Mouse (Mus musculus): ENCODE data around the gene BC028528. TPM values are rescaled to one million over a fixed set of nuclear protein-coding genes. Genes with fewer than 3 reads are reported as not detected.
"Not testable (repeated sequence)": the region's sequence is repeated elsewhere in the genome, so short reads cannot be mapped to it uniquely, and the experiment has no call there.

BC028528 gene
- 5.6 and 6.5 TPM in 2 replicates for polyA plus RNA-seq (2012; rRNA removed)

DNA sequence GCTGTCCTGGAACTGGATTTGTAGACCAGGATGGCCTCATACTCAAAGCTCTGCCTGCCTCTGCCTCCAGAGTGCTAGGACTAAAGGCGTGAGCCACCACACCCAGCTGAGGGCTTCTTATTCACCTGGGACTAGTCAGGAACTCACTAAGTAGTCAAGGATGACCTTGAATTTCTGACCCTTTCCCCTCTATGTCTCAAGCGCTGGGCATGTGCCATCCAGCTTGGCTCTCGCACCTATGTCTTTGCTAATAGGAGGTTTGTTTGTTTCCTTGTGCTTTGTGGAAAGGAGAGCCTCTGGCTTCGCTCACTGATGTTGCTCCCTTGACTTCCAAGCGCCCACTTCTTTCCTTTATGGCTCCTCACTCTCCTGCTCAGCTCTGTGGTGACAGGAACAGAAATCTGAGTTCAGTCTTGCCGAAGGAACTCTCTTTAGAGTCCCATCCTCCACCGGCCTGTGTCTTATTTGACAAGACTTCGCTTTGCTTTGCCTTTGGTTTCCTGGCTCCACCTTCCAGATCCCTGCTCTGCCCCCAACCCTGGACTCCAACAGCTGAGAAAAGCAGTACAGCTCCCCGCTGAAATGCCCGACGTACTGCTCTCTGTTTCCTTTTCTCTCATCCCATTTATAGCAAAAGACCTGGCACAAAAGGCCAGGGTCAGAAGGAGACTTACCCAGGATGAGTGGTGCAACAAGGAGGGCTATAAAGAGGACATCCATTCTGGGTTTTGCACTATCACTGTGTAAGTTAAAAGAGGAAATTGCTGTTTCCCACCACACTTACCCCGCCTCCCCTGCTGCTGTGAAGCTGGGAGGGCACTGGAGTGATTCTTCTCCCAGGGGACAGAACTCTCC, at the start of gene BC028528:
TSS of gene BC028528 (minus strand) at position 795 of the 855 bp plus-strand sequence.
- DNase-seq (ENCODE audit: low read depth, low spot score): no peak
- 49% methylated on average over 12 of the region's 12 CpGs for WGBS

- DNase-seq (ENCODE audit: low read depth, low spot score): no peak
- 97% methylated on average over 15 of the region's 15 CpGs for WGBS
Observed at GRCm38 (mm10) chr3:95938835-95939234, 47.0 kb upstream of the BC028528 start.

- no peak for DNase-seq (ENCODE audit: low read depth, low spot score)
- WGBS: 99% methylated on average over 8 of the region's 8 CpGs
Observed at GRCm38 (mm10) chr3:95938217-95938616, 46.4 kb upstream of the BC028528 start.

GRCm38 (mm10) chr3:95934448-95934847, 42.6 kb upstream of the BC028528 start:
- 95% methylated on average over 1 of the region's 1 CpGs for WGBS
- no peak for DNase-seq (ENCODE audit: low read depth, low spot score)

DNA sequence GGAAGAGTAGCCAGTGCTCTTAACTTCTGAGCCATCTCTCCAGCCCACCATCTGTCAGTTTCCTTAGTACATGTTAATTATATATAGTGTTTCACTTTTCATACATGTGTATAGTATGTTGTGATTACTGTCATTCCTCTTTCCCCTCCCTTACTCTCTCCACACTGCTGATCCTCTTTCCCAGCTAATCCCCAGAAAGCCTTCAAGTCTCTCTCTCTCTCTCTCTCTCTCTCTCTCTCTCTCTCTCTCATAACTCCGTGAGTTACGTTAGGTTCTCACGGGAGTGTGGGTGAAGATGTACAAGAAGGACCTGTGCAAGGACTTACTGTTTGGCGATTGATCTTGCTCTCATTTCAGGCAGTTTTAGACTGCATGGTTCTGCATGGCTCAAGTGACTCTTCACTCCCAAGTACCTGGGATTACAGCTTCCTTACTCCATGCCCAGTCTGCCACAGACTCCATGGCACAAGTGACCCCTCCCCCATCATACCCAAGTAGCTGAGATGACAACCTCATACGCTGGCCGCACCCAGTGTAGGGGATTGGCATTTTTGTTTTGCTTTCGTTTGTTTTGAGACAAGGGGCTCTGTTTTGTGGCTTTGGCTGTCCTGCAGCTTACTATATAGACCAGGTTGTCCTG, 41.4 kb upstream of the BC028528 start:
- no peak for DNase-seq (ENCODE audit: low read depth, low spot score)
- WGBS: 90% methylated on average over 7 of the region's 7 CpGs

- WGBS: 85% methylated on average over 7 of the region's 7 CpGs
- no peak for DNase-seq (ENCODE audit: low read depth, low spot score)
Observed at GRCm38 (mm10) chr3:95932566-95932965, 40.8 kb upstream of the BC028528 start.

GRCm38 (mm10) chr3:95932157-95932556, 40.4 kb upstream of the BC028528 start:
- DNase-seq (ENCODE audit: low read depth, low spot score): no peak
- WGBS: 82% methylated on average over 1 of the region's 1 CpGs

GRCm38 (mm10) chr3:95931471-95931870, 39.7 kb upstream of the BC028528 start:
- WGBS: 96% methylated on average over 1 of the region's 1 CpGs
- DNase-seq (ENCODE audit: low read depth, low spot score): no peak

DNA sequence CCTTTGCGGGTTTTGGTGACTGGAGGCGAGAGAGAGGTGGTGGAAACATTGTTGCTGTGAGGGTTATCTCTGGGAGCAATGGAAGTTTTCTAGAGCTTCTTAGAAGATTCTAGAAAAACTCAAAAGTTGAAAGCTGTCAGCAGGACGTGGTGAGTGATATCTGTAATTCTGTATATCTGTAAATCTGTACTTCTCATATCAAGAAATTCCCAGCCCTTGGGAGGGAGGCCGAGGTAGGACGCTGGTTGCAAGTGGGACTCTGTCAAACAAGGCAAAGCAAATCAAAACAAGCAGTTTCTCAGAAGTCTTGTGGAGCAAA, 38.6 kb upstream of the BC028528 start:
- 1% methylated on average over 5 of the region's 5 CpGs for WGBS
- no peak for DNase-seq (ENCODE audit: low read depth, low spot score)

GRCm38 (mm10) chr3:95929581-95930470, 38.0 kb upstream of the BC028528 start:
- WGBS: 1% methylated on average over 105 of the region's 105 CpGs

DNA sequence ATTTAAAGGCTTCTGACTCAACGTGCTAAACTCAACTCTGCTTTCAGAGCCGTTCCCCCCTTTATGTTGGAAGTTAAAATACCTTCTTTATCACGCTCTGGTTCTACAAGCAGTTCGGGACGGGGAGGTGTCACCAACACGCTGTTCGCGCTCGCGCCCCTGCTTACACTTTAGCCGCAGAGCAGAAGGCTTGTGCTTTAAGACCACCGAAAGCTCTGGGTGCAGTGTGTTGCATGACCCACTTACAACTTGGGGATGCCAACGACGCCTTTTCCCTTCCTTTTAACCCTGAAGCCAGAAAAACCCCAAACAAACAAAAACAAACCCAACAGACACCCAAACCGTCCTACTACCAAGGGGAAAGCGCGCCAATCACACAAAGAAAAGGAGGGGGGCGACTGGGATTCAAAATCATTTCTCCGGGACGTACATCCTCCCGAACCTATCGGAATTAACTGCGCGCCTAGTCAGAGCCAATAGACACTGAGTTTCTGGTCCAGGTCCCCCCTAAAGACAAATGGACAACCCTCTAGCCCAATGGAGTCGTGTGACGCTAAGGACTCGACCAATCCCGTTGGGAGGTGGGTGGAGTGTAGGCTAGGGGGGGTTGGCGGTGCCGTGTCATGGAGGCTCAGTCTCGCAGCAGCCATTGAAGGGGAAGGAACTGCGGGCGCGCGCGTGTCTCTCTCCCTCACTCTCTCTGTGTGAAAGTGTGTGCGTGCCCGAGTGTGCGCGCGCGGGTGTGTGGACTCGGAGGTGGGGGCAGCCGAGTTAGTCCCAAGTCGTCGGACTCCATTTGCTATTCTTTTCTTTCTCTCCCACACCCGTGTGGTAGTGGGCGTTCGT, 37.1 kb upstream of the BC028528 start, which contains the start of gene Anp32e:
TSS of gene Anp32e (plus strand) at position 589 of the 846 bp plus-strand sequence.
- under 1% methylated on average over 49 of the region's 49 CpGs for WGBS
- DNase-seq (ENCODE audit: low read depth, low spot score): peak; percentile 100

More at GRCm38 (mm10) chr3:95929581-95930470, 38.0 kb upstream of the BC028528 start:
- DNase-seq (ENCODE audit: low read depth, low spot score): no peak

DNA sequence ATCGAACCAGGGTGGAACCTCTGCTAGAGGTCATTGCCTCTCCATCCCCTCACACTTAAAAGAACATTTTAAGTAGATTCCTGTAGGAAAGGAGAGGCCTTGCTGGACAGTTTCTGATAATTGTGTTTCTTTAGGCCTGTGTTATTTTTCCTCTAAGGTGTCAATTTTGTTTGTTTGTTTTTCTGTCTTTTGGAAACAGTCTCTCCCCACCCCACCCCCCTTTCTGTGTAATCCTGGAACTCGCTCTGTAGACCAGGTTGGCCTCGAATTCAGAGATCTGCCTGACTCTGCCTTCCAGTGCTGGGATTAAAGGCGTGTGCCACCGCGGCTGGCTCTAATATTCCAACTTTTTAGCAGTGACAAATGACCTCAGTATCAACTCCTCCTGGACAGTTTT, 36.5 kb upstream of the BC028528 start:
- 51% methylated on average over 6 of the region's 6 CpGs for WGBS
- DNase-seq (ENCODE audit: low read depth, low spot score): no peak

DNA sequence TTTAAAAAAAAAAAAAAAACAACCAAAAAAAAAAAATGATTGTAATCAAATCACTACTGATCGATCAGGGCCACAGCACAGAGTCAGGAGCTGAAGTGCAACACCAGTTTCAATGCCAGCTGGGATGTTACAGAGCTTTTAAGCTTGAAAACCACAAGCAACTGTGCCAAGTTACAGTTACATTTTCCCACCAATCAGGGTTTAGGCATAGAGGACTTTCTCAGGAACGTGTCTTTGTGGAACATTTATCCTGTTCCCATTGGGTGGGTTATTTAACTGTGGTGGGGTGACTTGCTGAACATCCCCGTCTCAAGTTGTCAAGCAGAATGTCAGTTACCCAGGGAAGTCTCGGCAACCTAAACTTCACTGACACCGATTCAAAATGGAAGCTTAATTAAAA, 33.3 kb upstream of the BC028528 start:
- DNase-seq (ENCODE audit: low read depth, low spot score): no peak

DNA sequence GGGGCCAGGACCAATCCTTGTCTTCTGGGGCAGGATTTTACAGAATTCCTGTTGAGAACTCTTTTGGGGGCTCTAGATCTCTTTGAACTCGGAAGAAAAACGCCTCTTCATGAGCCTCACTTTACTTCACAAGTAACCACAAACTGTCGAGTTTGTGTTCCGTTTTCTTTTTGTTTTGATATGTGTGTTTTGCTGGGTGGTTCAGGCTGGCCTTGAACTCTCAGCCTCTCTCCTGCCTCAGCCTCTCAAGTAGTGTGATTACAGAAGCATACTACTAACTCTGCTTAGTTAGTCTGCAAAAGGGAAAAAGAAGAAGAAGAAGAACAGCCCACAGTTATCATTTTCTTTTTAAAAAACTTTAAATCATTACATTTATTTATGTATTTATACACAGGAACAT, 32.4 kb upstream of the BC028528 start:
- 54% methylated on average over 4 of the region's 4 CpGs for WGBS
- no peak for DNase-seq (ENCODE audit: low read depth, low spot score)

More for the DNA sequence above, 33.3 kb upstream of the BC028528 start:
- WGBS: 83% methylated on average over 5 of the region's 5 CpGs

GRCm38 (mm10) chr3:95923429-95923828, 31.6 kb upstream of the BC028528 start:
- WGBS: 77% methylated on average over 7 of the region's 7 CpGs
- DNase-seq (ENCODE audit: low read depth, low spot score): not testable (repeated sequence)

- not testable (repeated sequence) for DNase-seq (ENCODE audit: low read depth, low spot score)
- WGBS: 73% methylated on average over 2 of the region's 2 CpGs
Observed at GRCm38 (mm10) chr3:95920532-95920931, 28.7 kb upstream of the BC028528 start.

DNA sequence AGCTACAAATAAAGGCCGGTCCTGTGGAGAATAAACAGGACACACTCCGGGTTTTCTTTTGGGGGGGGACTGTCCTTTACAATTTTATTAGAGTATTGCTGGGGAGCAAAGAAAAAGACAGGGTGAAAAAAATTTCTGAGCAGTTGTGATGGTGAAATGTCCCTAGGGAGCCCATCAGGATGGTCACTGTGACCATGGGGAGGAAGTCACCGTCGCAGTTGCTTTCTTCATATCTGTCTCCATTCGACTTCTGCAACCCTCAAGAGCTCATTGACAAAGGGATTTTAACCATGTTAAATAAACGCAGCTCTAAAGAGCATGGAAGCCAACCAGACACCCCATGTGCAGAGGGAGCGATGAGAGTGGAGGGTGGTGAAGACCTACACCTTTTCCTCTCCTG, 25.0 kb upstream of the BC028528 start:
- DNase-seq (ENCODE audit: low read depth, low spot score): no peak
- 65% methylated on average over 7 of the region's 7 CpGs for WGBS

DNA sequence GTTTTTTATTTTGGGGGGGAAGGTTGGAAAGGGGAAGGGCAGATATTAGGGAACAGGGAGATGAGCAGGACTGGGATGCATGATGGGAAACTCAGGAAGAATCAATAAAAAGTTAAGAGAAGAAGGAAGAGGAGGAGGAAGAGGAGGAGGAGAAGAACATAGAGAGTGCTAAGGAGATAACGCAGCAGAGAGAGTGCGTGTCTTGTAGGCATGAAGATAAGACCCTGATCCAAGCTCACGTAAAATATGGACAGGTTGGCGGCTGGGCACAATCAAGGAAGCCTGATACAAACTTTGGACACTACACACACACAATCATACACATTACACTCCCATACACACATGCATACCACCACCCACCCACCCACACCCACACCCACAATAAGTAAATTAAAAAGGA, 22.9 kb upstream of the BC028528 start:
- WGBS: 90% methylated on average over 4 of the region's 4 CpGs
- DNase-seq (ENCODE audit: low read depth, low spot score): no peak

GRCm38 (mm10) chr3:95907613-95908012, 15.8 kb upstream of the BC028528 start:
- 56% methylated on average over 4 of the region's 4 CpGs for WGBS

More at GRCm38 (mm10) chr3:95907613-95908012, 15.8 kb upstream of the BC028528 start:
- DNase-seq (ENCODE audit: low read depth, low spot score): no peak

All from large intestine, adult 2 months (tissue).